Mouse (Mus musculus): Measurements from ENCODE around the gene Dlgap4. TPM values are rescaled to one million over a fixed set of nuclear protein-coding genes. Genes with fewer than 3 reads are reported as not detected.

The Dlgap4 gene
- total and polyA plus RNA-seq, 3 experiments, result 10.4 to 39.6 TPM; not detected in 1

GRCm38 (mm10) chr2:156806886-156807285, 193.4 kb downstream of the Dlgap4 start:
- no peaks in the 10 kb centered on the region for H3K27me3 ChIP-seq (ENCODE audit: control insufficient read depth in 1 of 2, insufficient read depth in 2 of 2, low read length in 2 of 2)
- TF ChIP-seq NELFE (IDR thresholded peaks at IDR 0.05; ENCODE audit: low read depth, low read length) (no peak), UBTF (IDR thresholded peaks at IDR 0.05; ENCODE audit: borderline replicate concordance, insufficient read depth, low read depth, low read length) (no peak), SIN3A (IDR thresholded peaks at IDR 0.05; ENCODE audit: low read length) (no peak), ZMIZ1 (IDR thresholded peaks at IDR 0.05; ENCODE audit: low read depth, low read length) (no peak), RAD21 (IDR thresholded peaks at IDR 0.05; ENCODE audit: low read depth, low read length) (no peak), POLR2AphosphoS2 (IDR thresholded peaks at IDR 0.05; ENCODE audit: low read length) (no peak), MYC (IDR thresholded peaks at IDR 0.05; ENCODE audit: low read depth, low read length) (no peak), ZNF384 (IDR thresholded peaks at IDR 0.05; ENCODE audit: low read depth, low read length) (no peak)
- H3K9ac ChIP-seq (ENCODE audit: control insufficient read depth, low read depth, low read length, poor library complexity, severe bottlenecking), result no peak overlapping the region
- H3K79me2 ChIP-seq (ENCODE audit: control insufficient read depth, insufficient read depth, low read length, poor library complexity), result no peaks in the 10 kb centered on the region
- H3K9me3 ChIP-seq (replicated peaks; ENCODE audit: insufficient read depth, low read length), result no peaks in the 10 kb centered on the region
- H3K4me3 ChIP-seq (ENCODE audit: control insufficient read depth in 1 of 2, insufficient read depth in 1 of 2, low read depth in 2 of 2, low read length in 2 of 2), result no peak overlapping the region
- H3K27ac ChIP-seq (ENCODE audit: control insufficient read depth, low read depth, low read length), result no peak overlapping the region
- H3K4me1 ChIP-seq (ENCODE audit: control insufficient read depth in 1 of 2, insufficient read depth in 2 of 2, low read length in 2 of 2), result peaks cover 11 to 23% of the 10 kb centered on the region in 2 experiments
- H3K36me3 ChIP-seq (ENCODE audit: control insufficient read depth in 1 of 2, insufficient read depth in 2 of 2, low read length in 2 of 2), result peaks cover 0 to 16% of the 10 kb centered on the region in 2 experiments; a peak in 2 of 4 replicates
- DNase-seq (ENCODE audit: low read depth, low spot score), result no peak

DNA sequence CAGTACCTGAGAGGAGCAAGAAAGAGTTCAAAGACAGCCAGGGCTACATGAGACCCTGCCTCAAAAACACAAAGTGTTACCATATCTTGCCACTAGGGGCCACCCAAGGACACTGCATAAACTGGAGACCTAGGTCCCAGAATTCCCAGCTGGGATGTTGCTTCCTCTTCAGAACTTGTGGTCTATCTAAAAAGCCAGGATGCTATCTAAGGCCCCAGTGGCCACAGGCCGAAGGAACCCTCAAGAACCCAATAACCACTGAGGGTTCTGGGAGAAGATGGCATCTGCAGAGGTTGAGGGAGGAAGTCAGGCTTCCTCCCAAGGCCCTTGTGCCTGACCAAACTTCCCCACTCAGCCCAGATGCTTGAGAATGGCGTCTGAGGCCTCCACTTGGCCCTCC, 196.1 kb downstream of the Dlgap4 start:
- Histone ChIP-seq H3K36me3 (ENCODE audit: control insufficient read depth in 1 of 2, insufficient read depth in 2 of 2, low read length in 2 of 2) (peaks cover 0 to 5% of the 10 kb centered on the region in 2 experiments; a peak in 2 of 4 replicates), H3K4me3 (ENCODE audit: control insufficient read depth in 1 of 2, insufficient read depth in 1 of 2, low read depth in 2 of 2, low read length in 2 of 2) (no peak overlapping the region), H3K27me3 (ENCODE audit: control insufficient read depth in 1 of 2, insufficient read depth in 2 of 2, low read length in 2 of 2) (peaks cover 0 to 4% of the 10 kb centered on the region in 2 experiments; a peak in 1 of 4 replicates), H3K9me3 (replicated peaks; ENCODE audit: insufficient read depth, low read length) (no peaks in the 10 kb centered on the region), H3K27ac (ENCODE audit: control insufficient read depth, low read depth, low read length) (no peak overlapping the region), H3K4me1 (ENCODE audit: control insufficient read depth in 1 of 2, insufficient read depth in 2 of 2, low read length in 2 of 2) (peaks cover 4 to 6% of the 10 kb centered on the region in 2 experiments), H3K79me2 (ENCODE audit: control insufficient read depth, insufficient read depth, low read length, poor library complexity) (no peaks in the 10 kb centered on the region), H3K9ac (ENCODE audit: control insufficient read depth, low read depth, low read length, poor library complexity, severe bottlenecking) (0 out of 2 replicates have a peak overlapping the region, but pooled peaks have one; percentile 13)
- TF ChIP-seq NELFE (IDR thresholded peaks at IDR 0.05; ENCODE audit: low read depth, low read length), result no peak
- no peak for TF ChIP-seq JUND (IDR thresholded peaks at IDR 0.05; ENCODE audit: low read depth, low read length)
- no peak for TF ChIP-seq ZNF384 (IDR thresholded peaks at IDR 0.05; ENCODE audit: low read depth, low read length)
- TF ChIP-seq E2F4 (IDR thresholded peaks at IDR 0.05; ENCODE audit: borderline replicate concordance, low read depth, low read length), result no peak
- peak; percentile 69 for TF ChIP-seq RAD21 (IDR thresholded peaks at IDR 0.05; ENCODE audit: low read depth, low read length)
- no peak for TF ChIP-seq KAT2A (conservative IDR thresholded peaks at IDR 0.05; ENCODE audit: low read depth, low read length)
- TF ChIP-seq ZKSCAN1 (IDR thresholded peaks at IDR 0.05; ENCODE audit: low read depth, low read length), result no peak
- no peak for TF ChIP-seq NRF1 (IDR thresholded peaks at IDR 0.05; ENCODE audit: insufficient read depth, low read depth, low read length, poor library complexity, severe bottlenecking)
- TF ChIP-seq USF1 (IDR thresholded peaks at IDR 0.05; ENCODE audit: low read depth, low read length), result no peak
- no peak for TF ChIP-seq MEF2A (IDR thresholded peaks at IDR 0.05; ENCODE audit: extremely low read depth, insufficient replicate concordance, low read depth, low read length, poor library complexity, severe bottlenecking)
- TF ChIP-seq POLR2AphosphoS5 (IDR thresholded peaks at IDR 0.05; ENCODE audit: borderline replicate concordance, low read depth, low read length), result no peak
- TF ChIP-seq MYB (IDR thresholded peaks at IDR 0.05; ENCODE audit: low read depth, low read length), result no peak
- TF ChIP-seq SMC3 (IDR thresholded peaks at IDR 0.05; ENCODE audit: low read depth, low read length), result peak; percentile 65
- no peak for TF ChIP-seq TCF12 (IDR thresholded peaks at IDR 0.05; ENCODE audit: low read depth, low read length)
- TF ChIP-seq GATA1 (IDR thresholded peaks at IDR 0.05; ENCODE audit: low read depth, low read length), result no peak
- TF ChIP-seq MAX (IDR thresholded peaks at IDR 0.05; ENCODE audit: low read length), result no peak
- TF ChIP-seq USF2 (IDR thresholded peaks at IDR 0.05; ENCODE audit: borderline replicate concordance in 1 of 2, insufficient read depth in 1 of 2, low read depth in 1 of 2, low read length in 2 of 2), result no peak
- TF ChIP-seq ZC3H11A (IDR thresholded peaks at IDR 0.05; ENCODE audit: low read depth, low read length), result peak; percentile 52
- TF ChIP-seq POLR2AphosphoS2 (IDR thresholded peaks at IDR 0.05; ENCODE audit: low read length), result no peak
- no peak for TF ChIP-seq TBP (IDR thresholded peaks at IDR 0.05; ENCODE audit: low read depth, low read length)
- TF ChIP-seq ETS1 (IDR thresholded peaks at IDR 0.05; ENCODE audit: low read depth, low read length), result no peak
- TF ChIP-seq CHD1 (IDR thresholded peaks at IDR 0.05; ENCODE audit: low read depth, low read length), result no peak
- TF ChIP-seq SIN3A (IDR thresholded peaks at IDR 0.05; ENCODE audit: low read length), result no peak; the same call in 1 of the 2 replicates
- TF ChIP-seq MAFK (IDR thresholded peaks at IDR 0.05; ENCODE audit: borderline replicate concordance, low read depth, low read length), result no peak
- TF ChIP-seq CTCF (IDR thresholded peaks at IDR 0.05 in 2 of 3, conservative IDR thresholded peaks at IDR 0.05 in 1 of 3; ENCODE audit: control insufficient read depth in 1 of 3, insufficient read depth in 1 of 3, low read depth in 2 of 3, low read length in 3 of 3, poor library complexity in 1 of 3, severe bottlenecking in 1 of 3), result peak; percentile 54 to 94 (median 76)
- peak; percentile 67 for DNase-seq (ENCODE audit: low read depth, low spot score)
